Mouse (Mus musculus) layer of hippocampus, adult 18-20 months (tissue): ENCODE data around the gene Arhgap15. TPM values are rescaled to one million over a fixed set of nuclear protein-coding genes. Genes with fewer than 3 reads are reported as not detected.
A peak's percentile ranks its signal among the peaks of the same experiment; 100 is the strongest.

Experiments
- DNase-seq, 2 experiments: peaks; one replicate each; pipeline ENCODE4 v3.0.0; 2022; ENCODE audit warnings: low spot score in 2 of 2
- total RNA-seq, 2 experiments: library from RNA; stranded (reverse); gene quantifications; 2 replicates each; pipeline ENCODE4 v1.2.3; 2021

Gene Arhgap15
- total RNA-seq, 2 experiments from 2014 or later, result 10.9 to 11.4 TPM

DNA sequence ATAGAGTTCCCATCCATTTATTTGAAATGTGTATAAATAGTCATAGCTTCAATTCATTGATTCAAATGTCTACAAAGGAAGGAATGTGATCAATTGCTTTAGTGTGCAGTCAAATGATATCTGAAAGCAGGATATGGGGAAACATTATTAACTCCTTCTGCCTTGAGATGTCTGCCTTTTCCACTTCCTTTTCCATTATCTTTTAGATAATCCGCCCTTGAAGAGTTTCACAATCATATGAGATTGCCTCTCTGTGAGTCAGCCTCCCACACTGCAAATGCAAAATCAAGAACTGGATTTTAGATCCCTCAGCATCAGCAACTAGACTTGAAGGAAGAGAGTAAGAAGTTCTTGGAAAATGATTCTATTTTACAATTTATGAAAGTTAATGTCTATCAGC, 276.1 kb downstream of the Arhgap15 start:
- DNase-seq, result no peak

DNA sequence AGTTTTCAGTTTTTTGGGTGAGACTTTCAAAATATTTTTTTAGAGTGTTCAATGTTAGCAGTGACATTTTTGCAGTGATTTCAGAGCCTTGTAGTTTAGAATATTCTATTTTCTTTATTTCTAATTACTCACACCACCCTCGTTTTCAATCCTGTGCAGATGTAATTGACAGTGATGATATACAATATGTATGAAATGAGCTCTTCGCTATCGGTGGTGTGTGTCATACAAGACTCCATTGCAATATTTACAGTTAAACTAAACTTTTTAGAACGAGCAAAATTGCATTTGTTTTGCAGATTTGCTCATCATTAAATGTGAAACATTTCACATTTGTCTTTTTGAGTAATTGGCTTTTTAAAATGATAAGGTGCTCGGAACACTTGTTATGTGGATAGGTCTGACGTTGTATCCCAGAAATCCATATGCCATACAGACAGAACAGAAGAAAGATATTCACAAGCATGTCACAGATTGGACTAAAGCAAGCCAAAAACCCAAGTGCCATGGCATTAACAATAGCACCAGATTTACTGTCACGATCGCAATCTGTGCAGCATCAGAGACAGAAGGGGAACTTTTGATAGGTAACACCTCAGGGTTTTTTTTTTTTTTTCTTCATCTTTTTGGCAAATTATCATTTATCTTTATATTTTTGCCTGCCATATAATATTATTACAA, 280.6 kb downstream of the Arhgap15 start:
- peak; percentile 46 to 83 for DNase-seq

GRCm38 (mm10) chr2:44029865-44030264, 281.2 kb downstream of the Arhgap15 start:
- DNase-seq, result peak in 1 of 2 experiments; percentile 24

GRCm38 (mm10) chr2:44039522-44040203, 291.0 kb downstream of the Arhgap15 start:
- DNase-seq, result no peak

- no peak for DNase-seq
Measured at GRCm38 (mm10) chr2:44044088-44044487, 295.5 kb downstream of the Arhgap15 start.

GRCm38 (mm10) chr2:44044634-44045033, 296.0 kb downstream of the Arhgap15 start:
- DNase-seq, result no peak

DNA sequence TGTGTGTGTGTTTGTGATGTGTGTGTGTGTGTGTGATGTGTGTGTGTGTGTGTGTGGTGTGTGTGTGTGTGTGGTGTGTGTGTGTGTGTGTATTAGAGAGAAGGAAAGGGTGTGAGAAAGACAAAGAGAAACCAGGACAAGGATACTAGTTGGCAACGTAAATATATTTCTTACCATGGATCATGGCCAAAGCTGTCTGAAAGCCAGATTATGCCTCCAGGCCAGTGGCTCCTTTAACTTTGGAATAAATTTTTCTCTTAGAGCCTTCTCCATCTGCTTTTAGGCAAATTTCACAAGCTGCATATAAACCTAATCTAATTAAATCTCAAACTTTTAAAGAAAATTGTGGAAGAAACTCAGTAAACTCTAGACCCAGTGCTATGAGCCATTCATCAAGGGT, 296.6 kb downstream of the Arhgap15 start:
- no peak for DNase-seq

- no peak for DNase-seq
Measured at GRCm38 (mm10) chr2:44060306-44060705, 311.7 kb downstream of the Arhgap15 start.

- peak in 1 of 2 experiments; percentile 58 for DNase-seq
Measured at GRCm38 (mm10) chr2:44060716-44061115, 312.1 kb downstream of the Arhgap15 start.

- DNase-seq, result no peak
Measured at GRCm38 (mm10) chr2:44065067-44065466, 316.4 kb downstream of the Arhgap15 start.

DNA sequence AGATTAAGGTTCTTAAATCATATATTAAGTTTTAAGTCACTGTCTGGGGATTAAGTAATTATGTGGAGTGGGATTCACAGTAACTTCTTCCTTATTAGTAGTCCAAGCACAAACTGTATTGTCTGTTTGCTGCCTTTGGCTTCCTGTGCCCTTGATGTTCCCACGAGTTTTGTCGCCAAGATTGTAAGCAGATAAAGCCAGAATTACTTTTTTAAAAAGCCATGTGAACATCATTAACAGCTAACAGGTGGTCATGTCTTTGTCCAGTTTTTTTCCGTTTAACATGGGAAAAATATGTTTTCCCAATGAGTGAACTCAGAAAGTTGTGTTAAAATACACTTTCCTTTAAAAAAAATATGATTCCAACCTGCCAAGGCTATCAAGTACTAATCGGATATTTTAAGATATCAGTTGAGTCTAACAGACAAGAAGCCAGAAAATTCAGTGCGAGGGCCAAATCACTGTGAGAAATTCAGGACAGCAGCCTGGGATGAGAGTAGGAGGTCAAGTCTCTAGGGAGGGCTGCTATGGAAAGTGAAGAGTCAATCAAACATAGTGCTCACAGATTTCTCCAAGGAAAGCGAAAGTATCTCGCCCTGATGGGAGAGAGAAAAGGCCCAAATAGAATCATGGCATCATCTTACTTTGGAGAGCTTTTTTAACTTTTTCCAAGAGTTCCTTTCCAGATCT, 319.7 kb downstream of the Arhgap15 start:
- no peak for DNase-seq

DNA sequence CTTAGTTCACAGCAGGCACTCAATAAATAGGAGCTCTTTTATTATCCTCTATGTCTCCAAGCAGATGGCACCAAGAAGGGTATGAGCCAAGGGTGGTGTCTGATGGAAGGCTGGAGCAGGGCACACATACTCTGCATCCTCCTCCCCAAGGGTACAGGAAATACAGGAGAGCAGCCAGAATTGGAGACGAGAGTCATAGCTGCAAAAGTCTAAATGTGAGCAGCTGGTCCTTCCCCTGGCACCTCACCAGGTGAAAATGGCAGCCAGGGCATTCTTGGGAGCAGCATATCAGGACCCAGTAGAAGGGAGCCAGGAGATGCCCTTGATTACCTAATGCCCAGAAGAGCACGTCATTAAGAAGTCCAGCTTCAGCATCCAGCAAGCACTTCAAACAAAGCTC, 320.3 kb downstream of the Arhgap15 start:
- peak in 1 of 2 experiments; percentile 34 for DNase-seq

DNA sequence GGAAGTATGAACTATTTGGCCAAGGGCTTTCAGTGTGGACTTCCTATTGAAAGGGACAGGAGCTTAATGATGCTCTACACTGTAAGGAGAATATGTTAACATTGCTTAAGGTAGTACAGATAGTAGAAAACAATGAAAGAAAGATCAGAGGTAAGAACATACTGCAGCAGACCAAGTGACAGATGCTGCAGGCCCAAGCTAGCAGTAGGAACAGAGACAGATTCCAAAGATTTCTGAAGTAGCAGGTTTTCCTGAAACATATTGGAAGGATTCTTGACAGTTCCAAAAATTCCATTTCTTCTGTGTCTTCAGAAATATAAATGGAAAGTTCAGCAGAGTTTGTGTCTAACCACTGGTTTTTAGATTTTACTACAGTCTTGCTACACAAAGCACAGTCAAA, 327.9 kb downstream of the Arhgap15 start:
- DNase-seq, result peak in 1 of 2 experiments; percentile 13

- DNase-seq, result no peak
Measured at GRCm38 (mm10) chr2:44080530-44080929, 331.9 kb downstream of the Arhgap15 start.

GRCm38 (mm10) chr2:44081241-44081640, 332.6 kb downstream of the Arhgap15 start:
- DNase-seq, result no peak

- no peak for DNase-seq
Measured at GRCm38 (mm10) chr2:44084471-44084870, 335.8 kb downstream of the Arhgap15 start.

GRCm38 (mm10) chr2:44086403-44087056, 337.9 kb downstream of the Arhgap15 start:
- DNase-seq, result no peak

- no peak for DNase-seq
Measured at GRCm38 (mm10) chr2:44098552-44098951, 349.9 kb downstream of the Arhgap15 start.

GRCm38 (mm10) chr2:44102351-44102750, 353.7 kb downstream of the Arhgap15 start:
- DNase-seq, result no peak

GRCm38 (mm10) chr2:44103321-44103720, 354.7 kb downstream of the Arhgap15 start:
- no peak for DNase-seq

DNA sequence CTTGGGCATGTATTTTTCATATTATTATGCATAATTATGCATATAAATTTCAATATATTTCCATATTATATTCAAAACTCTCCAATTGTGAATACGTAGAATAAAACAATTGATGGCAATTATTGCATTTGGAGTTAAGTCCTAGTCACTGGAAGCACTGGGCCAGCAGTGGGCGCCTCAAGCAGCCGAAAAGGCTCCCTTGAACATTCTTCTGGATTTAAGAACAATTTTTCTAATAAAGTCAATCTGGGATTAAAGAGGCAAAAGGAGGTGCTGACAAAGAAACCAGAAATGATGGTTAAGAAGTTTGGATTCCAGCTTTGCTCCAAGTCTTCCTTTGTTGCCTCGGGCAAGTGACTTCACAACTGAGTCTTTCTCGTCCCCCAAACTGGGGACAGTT, 355.1 kb downstream of the Arhgap15 start:
- peak in 1 of 2 experiments; percentile 19 for DNase-seq
